Mouse (Mus musculus): ENCODE results near the gene Zfp386. TPM values are rescaled to one million over a fixed set of nuclear protein-coding genes. Genes with fewer than 3 reads are reported as not detected.
A peak's percentile ranks its signal among the peaks of the same experiment; 100 is the strongest.

The Zfp386 gene
- polyA plus RNA-seq, 1 experiment from 2014 or later, result 38.0 TPM

DNA sequence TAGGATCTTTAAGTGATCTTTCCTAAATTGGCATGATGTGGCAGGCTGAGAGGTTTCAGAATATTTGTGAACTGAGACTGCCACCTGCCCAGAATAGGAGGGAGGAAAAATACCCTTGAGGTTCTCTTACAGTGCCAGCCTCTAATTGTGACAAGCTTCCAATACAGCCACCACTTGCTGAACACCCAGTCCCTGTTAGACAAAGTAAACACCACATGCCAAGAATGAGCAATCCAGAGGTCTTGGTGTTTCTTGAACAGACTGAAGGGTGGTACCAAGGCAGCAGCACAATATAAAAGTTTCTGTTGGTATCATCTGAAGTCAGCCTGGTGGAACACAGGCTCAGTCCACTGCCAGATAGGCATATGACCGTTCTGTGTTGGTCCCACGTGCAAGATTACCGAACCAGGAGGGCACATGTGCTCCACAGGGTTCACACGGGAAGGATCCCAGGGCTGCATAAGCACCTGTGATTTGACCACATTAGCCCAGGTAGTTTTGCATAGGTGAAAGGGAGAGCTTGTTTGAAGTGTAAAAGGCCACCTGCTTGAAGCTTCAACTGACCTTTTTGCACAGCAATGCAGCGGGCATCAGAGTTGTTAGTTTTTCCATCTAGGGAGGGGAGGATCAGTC lies 14.2 kb downstream of the Zfp386 start:
- H3K36me3 ChIP-seq, result peaks cover 41% of the 10 kb centered on the region
- peaks cover 3% of the 10 kb centered on the region; the same call in 1 of the 2 replicates for H3K9me3 ChIP-seq
- no peaks in the 10 kb centered on the region for H3K4me1 ChIP-seq
- no peak overlapping the region for H3K27ac ChIP-seq
- WGBS, result 95% methylated on average over 5 of the region's 5 CpGs
- H3K4me2 ChIP-seq, result no peak overlapping the region
- H3K27me3 ChIP-seq (replicated peaks), result no peaks in the 10 kb centered on the region
- no peak for ATAC-seq (ENCODE audit: insufficient read depth, low FRiP score, low read depth)
- no peak overlapping the region for H3K4me3 ChIP-seq (replicated peaks)
- no peak overlapping the region for H3K9ac ChIP-seq

DNA sequence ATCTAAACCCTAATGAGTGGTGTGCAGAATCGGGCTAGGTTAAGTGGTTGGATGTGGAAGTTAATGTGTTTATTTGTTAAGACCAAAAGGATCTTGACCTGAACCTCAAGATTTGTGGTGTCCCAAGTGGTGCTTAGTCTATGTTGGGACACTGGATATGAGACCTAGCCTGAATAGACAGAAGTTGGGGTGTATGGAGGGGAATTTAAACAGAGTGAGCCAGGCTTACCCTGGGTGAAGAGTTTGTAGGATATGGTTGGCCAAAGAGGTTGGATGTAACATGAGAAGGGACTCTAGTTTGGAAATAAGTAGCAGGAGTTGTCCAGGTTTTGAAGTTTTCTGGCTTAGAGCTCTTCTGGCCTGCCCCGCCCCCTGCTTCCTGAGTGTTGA lies 14.7 kb downstream of the Zfp386 start:
- Histone ChIP-seq H3K27ac (no peak overlapping the region), H3K9me3 (peaks cover 3% of the 10 kb centered on the region; the same call in 1 of the 2 replicates), H3K9ac (no peak overlapping the region), H3K4me1 (no peaks in the 10 kb centered on the region), H3K36me3 (peaks cover 36% of the 10 kb centered on the region), H3K4me3 (replicated peaks) (no peak overlapping the region), H3K4me2 (no peak overlapping the region), H3K27me3 (replicated peaks) (no peaks in the 10 kb centered on the region)
- 85% methylated on average over 2 of the region's 2 CpGs for WGBS
- ATAC-seq (ENCODE audit: insufficient read depth, low FRiP score, low read depth), result no peak

DNA sequence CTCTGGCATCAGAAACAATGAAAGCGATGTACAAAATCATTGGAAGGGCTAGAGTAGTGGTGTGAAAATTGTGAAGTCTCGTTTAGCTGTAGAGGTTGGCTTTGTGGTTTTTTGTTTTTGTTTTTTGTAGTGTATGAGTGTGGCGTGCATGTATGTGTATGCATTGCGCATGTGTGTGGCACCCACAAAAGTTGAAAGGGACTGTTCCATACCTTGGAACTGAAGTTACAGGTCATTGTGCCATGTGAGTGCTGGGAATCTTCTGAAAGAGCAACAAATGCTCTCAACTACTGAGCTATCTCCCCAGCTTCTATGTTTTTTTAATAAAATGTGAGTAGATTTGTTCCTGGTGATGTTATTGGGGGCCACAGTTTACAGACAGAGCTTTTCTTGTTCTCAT lies 15.5 kb downstream of the Zfp386 start:
- Histone ChIP-seq H3K27ac (no peak overlapping the region), H3K9me3 (peaks cover 3% of the 10 kb centered on the region; the same call in 1 of the 2 replicates), H3K36me3 (peaks cover 34% of the 10 kb centered on the region), H3K27me3 (replicated peaks) (no peaks in the 10 kb centered on the region), H3K4me3 (replicated peaks) (no peak overlapping the region), H3K4me2 (no peak overlapping the region), H3K4me1 (no peaks in the 10 kb centered on the region), H3K9ac (no peak overlapping the region)
- ATAC-seq (ENCODE audit: insufficient read depth, low FRiP score, low read depth), result no peak
- WGBS, result 92% methylated on average over 4 of the region's 4 CpGs

DNA sequence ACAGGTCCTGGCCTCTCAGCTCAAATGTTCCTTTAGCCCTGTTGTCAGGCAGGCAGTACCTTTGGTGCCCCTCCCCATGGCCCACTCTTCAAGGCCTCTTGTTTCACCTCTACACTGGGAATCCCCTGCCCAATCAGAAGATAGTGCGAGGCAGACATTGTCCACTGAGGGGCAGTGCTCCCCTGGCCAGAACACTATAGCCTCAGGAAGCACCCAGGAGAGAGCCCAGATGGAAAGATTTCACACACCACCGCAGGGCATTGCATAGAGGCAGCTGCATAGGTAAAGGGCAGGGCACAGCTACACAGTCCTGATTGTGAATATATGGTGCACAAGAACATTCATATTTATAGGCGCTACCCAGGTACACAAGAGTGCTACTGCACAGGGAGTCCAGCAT lies 23.5 kb downstream of the Zfp386 start:
- H3K36me3 ChIP-seq, result no peaks in the 10 kb centered on the region
- peak; percentile 84; the same call in 1 of the 2 replicates for ATAC-seq (ENCODE audit: insufficient read depth, low FRiP score, low read depth)
- H3K4me3 ChIP-seq (replicated peaks), result no peak overlapping the region
- no peaks in the 10 kb centered on the region for H3K27me3 ChIP-seq (replicated peaks)
- H3K4me1 ChIP-seq, result no peaks in the 10 kb centered on the region
- H3K9ac ChIP-seq, result no peak overlapping the region
- no peaks in the 10 kb centered on the region for H3K9me3 ChIP-seq
- WGBS, result 23% methylated on average over 3 of the region's 3 CpGs
- no peak overlapping the region for H3K4me2 ChIP-seq
- H3K27ac ChIP-seq, result no peak overlapping the region

DNA sequence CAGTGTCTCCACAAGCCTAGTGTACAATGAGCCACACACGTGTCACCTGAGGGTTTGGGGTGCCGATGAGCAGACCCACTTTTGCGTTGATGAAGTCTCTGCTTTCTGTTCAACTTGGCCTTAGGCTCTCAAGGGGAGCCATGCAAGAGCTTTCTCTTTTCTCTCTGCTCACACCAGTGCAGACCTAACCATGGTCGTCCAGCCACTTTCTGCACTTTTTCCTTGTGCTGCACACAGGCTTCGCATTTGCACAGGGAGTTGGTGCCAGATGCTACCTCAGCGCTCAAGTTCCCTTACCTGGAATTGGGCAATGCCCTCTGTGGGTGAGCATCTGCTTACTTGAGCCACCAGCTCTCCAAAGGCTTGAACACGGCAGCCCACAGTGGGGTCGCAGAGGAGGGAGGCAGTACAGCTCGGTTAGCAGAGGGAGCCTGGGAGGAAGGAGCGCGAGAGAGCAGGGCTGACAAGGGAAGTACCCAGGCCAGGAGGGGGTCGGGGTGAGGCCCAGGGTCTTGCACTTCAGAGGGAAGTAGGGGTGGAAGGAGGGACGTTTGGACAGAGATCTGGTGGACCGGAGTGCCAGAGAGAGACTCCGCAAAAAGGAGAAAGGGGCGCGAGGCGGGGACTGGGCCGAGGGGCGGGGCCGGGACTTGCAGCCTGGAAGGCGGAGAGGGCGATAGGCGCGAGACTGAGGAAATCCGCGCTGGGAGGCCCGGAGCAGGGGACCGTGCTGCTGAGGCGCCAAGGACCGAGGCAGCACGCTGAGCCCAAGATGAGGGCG lies 29.7 kb downstream of the Zfp386 start, which contains the start of gene Vipr2:
TSS of gene Vipr2 (plus strand) at position 653 of the 781 bp plus-strand sequence.
- Histone ChIP-seq H3K4me1 (peaks cover 5% of the 10 kb centered on the region), H3K36me3 (no peaks in the 10 kb centered on the region), H3K4me3 (replicated peaks) (peak within 1 kb of the TSS; percentile 56), H3K27me3 (replicated peaks) (0 out of 2 replicates have a peak, but pooled peaks cover 4% of the 10 kb centered on the region), H3K9me3 (no peaks in the 10 kb centered on the region), H3K27ac (peak within 1 kb of the TSS; percentile 3; the same call in 1 of the 2 replicates), H3K4me2 (peak within 1 kb of the TSS; percentile 82), H3K9ac (peak within 1 kb of the TSS; percentile 38; the same call in 1 of the 2 replicates)
- peak; percentile 92 for ATAC-seq (ENCODE audit: insufficient read depth, low FRiP score, low read depth)
- 8% methylated on average over 32 of the region's 33 CpGs for WGBS

DNA sequence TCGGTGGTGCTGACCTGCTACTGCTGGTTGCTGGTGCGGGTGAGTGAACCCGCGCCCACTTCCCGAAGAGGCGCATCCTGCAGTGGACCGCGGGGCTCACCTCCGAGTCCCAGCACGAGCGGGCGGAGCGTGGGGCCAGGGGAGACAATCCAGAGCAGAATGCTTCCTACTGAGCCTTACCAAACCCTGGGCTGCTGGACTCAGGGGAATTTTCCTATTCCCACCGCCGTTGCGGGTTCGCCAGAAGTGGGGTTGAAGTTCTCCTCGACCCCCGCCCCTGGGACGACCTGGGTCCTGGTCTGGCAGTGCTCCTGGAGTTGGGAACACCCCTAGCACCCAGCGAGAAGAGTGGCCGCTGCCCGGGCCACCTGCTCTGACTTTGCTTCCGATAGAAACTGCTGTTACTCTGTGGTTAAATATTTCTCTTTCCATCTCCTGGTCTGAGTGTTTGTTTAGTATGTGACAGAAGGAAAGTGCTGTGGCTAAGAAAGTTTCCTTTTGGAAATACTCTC lies 30.4 kb downstream of the Zfp386 start:
- ATAC-seq (ENCODE audit: insufficient read depth, low FRiP score, low read depth), result peak; percentile 67
- no peaks in the 10 kb centered on the region for H3K9me3 ChIP-seq
- H3K4me3 ChIP-seq (replicated peaks), result peak overlapping the region; percentile 56
- no peaks in the 10 kb centered on the region for H3K36me3 ChIP-seq
- peaks cover 5% of the 10 kb centered on the region for H3K4me1 ChIP-seq
- H3K4me2 ChIP-seq, result peak overlapping the region; percentile 82
- H3K27me3 ChIP-seq (replicated peaks), result 0 out of 2 replicates have a peak, but pooled peaks cover 4% of the 10 kb centered on the region
- peak overlapping the region; percentile 38; the same call in 1 of the 2 replicates for H3K9ac ChIP-seq
- H3K27ac ChIP-seq, result peak overlapping the region; percentile 3; the same call in 1 of the 2 replicates
- WGBS, result under 1% methylated on average over 24 of the region's 24 CpGs

DNA sequence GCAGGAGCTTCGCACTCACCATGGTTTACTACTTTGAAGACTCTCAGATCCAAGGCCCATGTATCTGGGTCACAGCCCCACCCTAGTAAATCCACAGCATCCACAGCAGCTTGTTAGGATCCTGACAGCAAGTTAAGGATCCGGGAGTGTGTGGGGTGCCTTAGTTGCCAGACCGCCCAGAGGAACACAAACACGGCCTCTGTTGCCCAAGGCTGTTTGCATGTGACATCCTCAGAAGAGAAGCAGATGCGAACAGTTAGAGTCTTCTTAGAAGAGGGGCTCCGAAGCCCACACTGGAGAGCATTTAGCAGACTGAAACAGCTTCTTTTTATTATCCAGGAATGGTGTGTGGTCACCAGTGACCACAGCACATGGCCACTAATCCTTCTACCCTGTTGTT lies 35.6 kb downstream of the Zfp386 start:
- no peak for ATAC-seq (ENCODE audit: insufficient read depth, low FRiP score, low read depth)
- Histone ChIP-seq H3K27me3 (replicated peaks) (no peaks in the 10 kb centered on the region), H3K4me2 (no peak overlapping the region), H3K9ac (no peak overlapping the region), H3K27ac (no peak overlapping the region), H3K4me3 (replicated peaks) (no peak overlapping the region), H3K9me3 (no peaks in the 10 kb centered on the region), H3K36me3 (no peaks in the 10 kb centered on the region), H3K4me1 (no peaks in the 10 kb centered on the region)
- 74% methylated on average over 6 of the region's 6 CpGs for WGBS

DNA sequence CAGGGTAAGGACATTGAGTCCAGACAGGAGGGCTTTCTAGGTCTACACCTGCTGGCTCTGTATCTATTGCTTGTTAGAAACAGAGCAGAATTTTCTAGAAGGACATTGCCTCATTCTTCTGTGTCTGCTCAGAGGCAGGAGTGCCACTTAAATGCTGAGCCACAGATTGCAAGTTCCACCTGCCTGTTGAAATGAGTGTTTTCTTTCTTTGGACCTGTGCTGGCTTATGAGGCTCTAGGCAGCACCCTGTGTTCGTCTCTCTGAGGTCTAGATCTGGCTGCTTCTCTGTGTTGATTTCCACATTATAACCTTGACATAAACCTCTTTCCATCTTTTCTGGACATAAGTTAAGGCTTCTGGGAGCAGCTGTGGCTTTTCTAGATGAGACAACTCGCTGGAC lies 36.8 kb downstream of the Zfp386 start:
- Histone ChIP-seq H3K4me2 (no peak overlapping the region), H3K27me3 (replicated peaks) (no peaks in the 10 kb centered on the region), H3K36me3 (no peaks in the 10 kb centered on the region), H3K9ac (no peak overlapping the region), H3K4me1 (no peaks in the 10 kb centered on the region), H3K27ac (no peak overlapping the region), H3K4me3 (replicated peaks) (no peak overlapping the region), H3K9me3 (no peaks in the 10 kb centered on the region)
- WGBS, result 71% methylated on average over 2 of the region's 2 CpGs
- no peak for ATAC-seq (ENCODE audit: insufficient read depth, low FRiP score, low read depth)

DNA sequence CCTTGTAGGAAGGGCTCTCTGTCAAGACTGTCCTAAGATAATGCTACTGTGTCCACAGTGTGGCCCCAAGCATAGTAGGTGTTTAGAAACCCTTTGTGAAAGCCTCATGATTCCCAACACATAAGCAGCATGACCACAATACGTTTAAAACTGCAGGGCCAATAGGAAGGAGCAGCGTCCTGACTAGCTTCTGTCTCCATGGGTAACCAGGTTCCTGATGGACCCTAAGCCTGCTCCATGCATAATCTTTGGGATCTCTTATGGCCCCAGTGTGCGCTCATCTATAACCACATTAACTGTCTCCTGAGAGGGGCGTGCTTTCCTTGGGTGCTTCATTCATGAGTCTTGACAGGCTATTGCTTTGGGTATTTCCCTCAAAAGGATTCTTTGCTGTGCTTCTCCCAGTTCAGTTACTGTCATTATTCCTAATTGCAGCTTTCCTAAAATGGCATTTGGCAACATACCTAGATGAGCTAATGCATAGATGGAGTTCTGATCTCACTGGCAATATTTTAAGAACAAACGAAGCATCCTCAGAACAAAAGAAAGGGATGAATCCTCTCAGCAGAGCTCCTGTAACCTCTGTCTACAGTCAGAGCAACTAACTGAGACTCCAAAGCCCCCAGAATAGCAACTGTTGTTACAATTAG lies 39.6 kb downstream of the Zfp386 start:
- H3K9me3 ChIP-seq, result no peaks in the 10 kb centered on the region
- H3K27ac ChIP-seq, result no peak overlapping the region
- ATAC-seq (ENCODE audit: insufficient read depth, low FRiP score, low read depth), result no peak
- H3K4me1 ChIP-seq, result no peaks in the 10 kb centered on the region
- H3K4me2 ChIP-seq, result no peak overlapping the region
- no peak overlapping the region for H3K9ac ChIP-seq
- no peaks in the 10 kb centered on the region for H3K27me3 ChIP-seq (replicated peaks)
- no peaks in the 10 kb centered on the region for H3K36me3 ChIP-seq
- H3K4me3 ChIP-seq (replicated peaks), result no peak overlapping the region
- 85% methylated on average over 5 of the region's 5 CpGs for WGBS

DNA sequence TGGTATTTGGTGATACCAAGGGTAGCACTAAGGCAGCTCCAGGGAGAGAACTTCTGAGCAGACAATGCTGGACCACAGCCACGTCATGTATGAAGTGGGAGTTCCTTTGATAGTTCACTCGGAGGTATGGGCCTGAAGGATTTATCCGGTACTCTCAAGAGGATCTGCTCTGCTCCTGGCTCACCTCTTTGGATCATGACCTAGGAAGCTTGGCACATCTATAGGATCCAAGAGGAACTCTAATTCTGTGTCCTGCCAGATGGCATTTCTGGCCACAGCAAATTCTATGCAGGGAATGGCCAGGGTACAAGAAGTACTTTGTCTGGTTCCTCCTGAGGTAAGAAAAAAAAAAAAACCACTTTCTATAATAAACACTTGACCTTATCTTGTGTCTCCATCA lies 42.3 kb downstream of the Zfp386 start:
- ATAC-seq (ENCODE audit: insufficient read depth, low FRiP score, low read depth), result no peak
- H3K27ac ChIP-seq, result no peak overlapping the region
- no peaks in the 10 kb centered on the region for H3K4me1 ChIP-seq
- H3K27me3 ChIP-seq (replicated peaks), result no peaks in the 10 kb centered on the region
- H3K9ac ChIP-seq, result no peak overlapping the region
- H3K4me3 ChIP-seq (replicated peaks), result no peak overlapping the region
- H3K36me3 ChIP-seq, result no peaks in the 10 kb centered on the region
- no peaks in the 10 kb centered on the region for H3K9me3 ChIP-seq
- H3K4me2 ChIP-seq, result no peak overlapping the region
- 87% methylated on average over 3 of the region's 3 CpGs for WGBS

DNA sequence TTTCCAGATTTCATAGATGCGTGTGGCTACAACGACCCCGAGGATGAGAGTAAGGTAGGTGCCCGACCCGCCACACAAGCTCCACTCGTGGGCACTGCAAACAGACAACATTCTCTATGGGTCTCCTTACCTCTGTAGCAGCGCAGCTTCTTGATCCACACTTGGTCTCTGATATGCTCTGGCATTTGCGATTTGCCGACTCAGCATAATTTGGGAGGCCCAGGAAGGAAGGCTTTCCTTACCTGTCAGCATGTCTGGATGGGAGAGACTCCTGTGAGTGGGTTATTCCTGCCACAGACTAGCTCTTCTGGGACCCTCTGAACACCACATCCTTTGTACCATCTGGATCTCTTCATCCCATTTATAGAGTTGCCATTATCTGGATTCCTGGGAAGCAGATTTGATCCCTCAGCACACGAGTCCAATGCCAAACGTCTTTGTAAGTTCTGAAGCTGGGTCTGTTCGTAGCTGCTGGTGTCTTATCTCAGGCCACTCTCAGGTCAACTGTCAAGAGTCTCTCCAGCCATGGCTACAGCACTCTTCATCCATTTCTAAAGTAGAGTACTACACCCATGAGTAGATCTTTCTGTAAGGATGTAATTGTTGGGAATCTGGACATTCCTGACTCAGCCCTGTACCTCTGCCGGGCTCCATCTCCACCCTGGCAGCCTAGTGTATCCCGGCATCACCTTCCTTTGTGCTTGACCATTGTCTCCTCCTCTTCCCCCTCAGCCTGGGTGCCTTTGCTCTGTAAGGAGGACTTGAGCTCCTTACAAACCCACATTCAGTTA lies 47.4 kb downstream of the Zfp386 start:
- H3K27me3 ChIP-seq (replicated peaks), result no peaks in the 10 kb centered on the region
- WGBS, result 87% methylated on average over 14 of the region's 14 CpGs

More for the DNA sequence above, 47.4 kb downstream of the Zfp386 start:
- no peaks in the 10 kb centered on the region for H3K4me1 ChIP-seq
- no peaks in the 10 kb centered on the region for H3K36me3 ChIP-seq
- no peak overlapping the region for H3K4me3 ChIP-seq (replicated peaks)
- H3K9me3 ChIP-seq, result no peaks in the 10 kb centered on the region
- no peak overlapping the region for H3K27ac ChIP-seq
- no peak overlapping the region for H3K9ac ChIP-seq
- no peak overlapping the region for H3K4me2 ChIP-seq
- no peak for ATAC-seq (ENCODE audit: insufficient read depth, low FRiP score, low read depth)

All from stomach, embryonic 15.5 days (tissue).